Mouse (Mus musculus) bone marrow macrophage, adult 2 months (primary cell): ENCODE results near the gene Lrrk1.

ENCODE experiments used
- CTCF ChIP-seq: IDR thresholded peaks from 2 replicates; pipeline ENCODE4 v1.5.1; 2012; ENCODE audit warnings: low read depth, mild to moderate bottlenecking, low read length, moderate library complexity
- POLR2A ChIP-seq: IDR thresholded peaks from 2 replicates; pipeline ENCODE4 v1.6.1; 2012; ENCODE audit warnings: mild to moderate bottlenecking, low read depth, low read length, borderline replicate concordance

GRCm38 (mm10) chr7:66386411-66386810 lies 1.7 kb downstream of the Lrrk1 start:
- TF ChIP-seq POLR2A (no peak), CTCF (no peak)
